Mouse (Mus musculus) small intestine, adult 10 weeks (tissue): ENCODE measurements around the gene Plk3. TPM values are rescaled to one million over a fixed set of nuclear protein-coding genes. Genes with fewer than 3 reads are reported as not detected.

Source experiments
- polyA plus RNA-seq: library from polyadenylated mRNA; stranded (reverse); fragments of 350-450 nt; fragmentation: Illumina TruSeq; extraction: RNeasy Lipid Tissue Mini Kit (QIAGEN cat#74804); gene quantifications from one replicate; pipeline ENCODE4 v1.2.3, GENCODE M21; 2014; ENCODE audit warnings: low replicate concordance

Plk3 gene
- polyA plus RNA-seq: 0.26 TPM

DNA sequence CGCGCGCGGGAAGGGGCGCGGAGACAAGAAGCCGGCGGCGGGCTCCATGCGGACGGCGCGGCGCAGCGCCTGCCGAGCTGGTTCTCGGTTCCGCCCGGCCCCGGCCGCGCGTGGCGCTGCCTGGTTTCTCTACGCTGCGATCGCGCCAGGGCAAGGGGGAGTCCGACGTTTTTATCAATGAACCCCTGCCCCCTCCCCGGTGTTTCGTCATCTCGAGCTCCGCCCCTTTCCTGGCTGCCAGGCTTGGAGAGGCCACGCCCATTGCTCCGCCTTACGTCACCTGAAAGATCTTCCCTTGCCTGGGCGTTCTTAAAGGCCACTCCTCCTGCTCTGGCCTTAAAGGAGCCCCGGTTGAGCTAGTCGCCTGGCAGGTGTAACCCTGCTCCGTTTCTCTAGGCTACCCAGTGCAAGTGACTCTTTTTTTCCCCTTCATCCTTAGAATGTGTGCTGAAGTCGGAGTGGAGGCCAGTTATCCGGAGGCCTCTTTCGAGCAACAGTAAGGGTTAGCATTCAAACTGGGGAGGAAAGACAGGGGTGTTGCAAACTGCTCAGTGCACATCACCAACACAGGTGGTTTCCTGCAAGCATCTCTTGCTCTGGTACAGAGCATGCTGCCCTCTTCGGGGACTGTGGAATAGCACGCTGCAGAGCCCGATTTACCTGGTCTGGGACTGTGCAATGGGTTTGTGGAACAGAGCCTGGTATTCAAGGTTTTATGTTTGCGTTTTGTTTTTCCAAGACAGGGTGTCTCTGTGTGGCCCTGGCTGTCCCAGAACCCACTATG, at the start of gene Plk3:
Gene Plk3, minus strand, starts transcription at position 147 of the 784 bp plus-strand sequence.

DNA sequence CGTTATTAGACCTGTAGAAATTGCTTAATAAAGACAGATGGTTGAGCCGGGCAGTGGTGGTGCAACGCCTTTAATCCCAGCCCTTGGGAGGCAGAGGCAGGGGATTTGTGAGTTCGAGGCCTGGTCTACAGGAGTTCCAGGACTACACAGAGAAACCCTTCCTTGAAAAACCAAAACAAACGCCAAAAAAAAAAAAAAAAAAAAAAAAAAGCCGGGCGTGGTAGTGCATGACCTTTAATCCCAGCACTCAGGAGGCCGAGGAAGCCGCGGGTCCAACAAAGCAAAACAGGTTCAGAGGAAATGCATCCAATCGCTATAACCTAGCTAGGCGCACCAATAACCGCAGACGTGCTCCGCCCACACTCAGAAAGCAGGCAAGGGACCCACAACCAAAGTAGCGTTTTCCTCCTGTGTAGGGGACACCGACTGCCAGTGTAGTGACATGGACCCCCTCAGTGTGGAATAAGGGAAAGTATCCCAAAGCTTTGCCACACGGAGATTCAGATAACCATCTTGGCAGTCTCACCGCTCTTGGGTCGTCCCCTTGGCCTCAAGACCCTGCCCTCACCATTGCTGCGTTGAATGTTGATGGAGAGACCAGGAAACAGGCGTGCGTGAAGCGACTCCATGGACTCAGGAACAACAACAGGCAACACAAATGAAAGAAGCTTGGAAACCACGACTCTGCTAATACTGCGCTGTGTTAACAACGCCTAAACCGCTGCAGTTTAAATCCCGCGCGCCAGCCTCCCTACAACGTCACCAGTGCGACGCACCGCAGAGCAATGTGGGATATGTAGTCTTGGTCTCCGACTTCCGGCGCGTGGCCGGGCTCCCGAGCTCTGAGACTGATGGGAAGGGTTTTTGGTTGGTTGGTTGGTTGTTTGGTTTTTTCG, 48.3 kb upstream of the Plk3 start, which contains the start of gene Kif2c:
Gene Kif2c, minus strand, starts transcription at position 777 of the 896 bp plus-strand sequence.

GRCm38 (mm10) chr4:117155792-117156355, 22.1 kb upstream of the Plk3 start, which contains the start of gene Rps8:
Gene Rps8 (minus strand): TSS chr4:117156243.

DNA sequence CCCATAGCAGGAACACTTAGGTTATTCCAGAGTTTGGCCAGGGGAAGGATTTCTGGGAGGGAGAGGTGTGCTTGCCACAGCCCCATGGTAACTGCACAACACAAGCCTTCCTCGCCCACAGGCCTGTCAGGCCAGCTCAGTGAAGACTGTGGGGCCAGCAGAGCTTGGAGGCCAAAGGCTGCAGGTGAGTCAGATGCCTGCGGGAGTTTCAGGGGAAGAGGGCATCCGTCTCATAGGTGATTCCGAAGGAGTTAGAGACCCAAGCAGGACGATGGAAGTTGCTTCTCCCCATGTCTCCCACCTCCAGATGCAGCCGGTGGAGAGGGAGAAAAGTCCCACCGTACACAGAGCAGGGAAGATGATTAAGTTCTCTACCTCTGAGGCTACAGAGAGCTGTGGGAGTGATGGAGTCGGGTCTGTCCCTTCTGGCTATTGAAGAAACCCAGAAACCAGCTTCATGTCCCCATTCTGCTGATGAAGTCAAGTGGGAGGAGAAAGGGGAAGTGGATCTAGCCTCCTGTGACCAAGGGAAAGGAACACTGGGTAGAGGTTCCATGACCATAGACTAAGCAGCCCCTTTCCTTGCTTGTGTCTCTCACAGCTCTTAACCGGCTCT, 7.0 kb downstream of the Plk3 start, which contains the start of gene Tctex1d4:
Gene Tctex1d4, plus strand, starts transcription at position 120 of the 616 bp plus-strand sequence.

GRCm38 (mm10) chr4:117125348-117125909, 8.3 kb downstream of the Plk3 start, which contains the start of gene Btbd19:
Gene Btbd19 (minus strand): TSS chr4:117125725.

GRCm38 (mm10) chr4:117095551-117096452, 38.0 kb downstream of the Plk3 start, which contains the start of gene Ptch2:
Gene Ptch2 (plus strand): TSS chr4:117096075.

Other genes with a start within 250 kb of the Plk3 start
- 6.5 TPM for gene Urod, start 139.6 kb downstream of the Plk3 start, polyA plus RNA-seq
- gene Hectd3, start 138.6 kb downstream of the Plk3 start, polyA plus RNA-seq: 14.4 TPM
- 6.3 TPM for gene Eif2b3, start 114.6 kb downstream of the Plk3 start, polyA plus RNA-seq
- gene Ptch2, start 37.9 kb downstream of the Plk3 start, polyA plus RNA-seq: not detected
- gene Btbd19, start 8.2 kb downstream of the Plk3 start, polyA plus RNA-seq: 1.0 TPM
- gene Tctex1d4, start 7.2 kb downstream of the Plk3 start, polyA plus RNA-seq: not detected
- gene Rps8, start 22.3 kb upstream of the Plk3 start, polyA plus RNA-seq: 29.6 TPM
- gene Kif2c, start 48.7 kb upstream of the Plk3 start, polyA plus RNA-seq: 2.5 TPM
- gene Tmem53, start 118.0 kb upstream of the Plk3 start, polyA plus RNA-seq: 0.45 TPM
- not detected for gene Armh1, start 118.2 kb upstream of the Plk3 start, polyA plus RNA-seq